Mouse (Mus musculus): ENCODE measurements around the gene Sp110.
"Not testable (repeated sequence)": the region's sequence is repeated elsewhere in the genome, so short reads cannot be mapped to it uniquely, and the experiment has no call there.

- not testable (repeated sequence) for TF ChIP-seq CTCF (IDR thresholded peaks at IDR 0.05; ENCODE audit: low read depth, low read length); TAL1 (conservative IDR thresholded peaks at IDR 0.05; ENCODE audit: low read depth, low read length); GATA1 (IDR thresholded peaks at IDR 0.05; ENCODE audit: borderline replicate concordance, low read length); POLR2AphosphoS5 (IDR thresholded peaks at IDR 0.05; ENCODE audit: insufficient replicate concordance, low read depth, low read length); GATA2 (IDR thresholded peaks at IDR 0.05; ENCODE audit: borderline replicate concordance, low read depth, low read length)
Measured at GRCm38 (mm10) chr1:85588697-85589096, 9.9 kb downstream of the Sp110 start.
